Mouse (Mus musculus) Patski (cell line): Measurements from ENCODE around the gene Cyp2e1. TPM values are rescaled to one million over a fixed set of nuclear protein-coding genes. Genes with fewer than 3 reads are reported as not detected.

Source experiments
- ATAC-seq: fragments of 100-300 bp; one replicate; pipeline ENCODE4 v1.8.0; 2021
- CTCF ChIA-PET: fragments of 350-600 bp; sonication (Branson Sonifier 250); formaldehyde crosslinking; loops from one replicate; lab custom pipeline; 2022; ENCODE audit warnings: inconsistent platforms; lab: Charles Lee
- POLR2A ChIA-PET: fragments of 350-600 bp; sonication (Branson Sonifier 250); formaldehyde crosslinking; loops from one replicate; lab custom pipeline; 2022; ENCODE audit warnings: antibody characterized with exemption, inconsistent platforms; lab: Charles Lee
- DNase-seq: peaks from one replicate; pipeline ENCODE4 v3.0.0-alpha.2; 2011; ENCODE audit warnings: low read depth, low spot score
- H3K27me3 ChIP-seq: fragments of 371-371 bp; one replicate; pipeline ENCODE4 v1.5.1; 2021
- CTCF ChIP-seq: fragments of 100-300 bp; IDR thresholded peaks from one replicate; pipeline ENCODE4 v1.5.1; 2021
- in situ Hi-C: fragments of 300-500 bp; cut with MboI; formaldehyde crosslinking; loops from 3 replicates; pipeline ENCODE4 v1.11.1; 2018; ENCODE audit warnings: low pct_unique_long_range_greater_than_20kb, mixed read lengths
- polyA plus RNA-seq: library from polyadenylated mRNA; unstranded; gene quantifications from one replicate; pipeline ENCODE4 v1.2.3, GENCODE M21; 2021

Cyp2e1 gene
- polyA plus RNA-seq: not detected

- POLR2A ChIA-PET: no interaction called here
- ATAC-seq (no peak), DNase-seq (no peak)
- CTCF ChIA-PET: no interaction called here
- peaks cover 4% of the 10 kb centered on the region for H3K27me3 ChIP-seq
- in situ Hi-C loops: no loop called here
- no peak for TF ChIP-seq CTCF
Measured at GRCm38 (mm10) chr7:140763447-140764020, at the start of gene Cyp2e1. Gene Cyp2e1, plus strand, starts transcription at chr7:140763739.

DNA sequence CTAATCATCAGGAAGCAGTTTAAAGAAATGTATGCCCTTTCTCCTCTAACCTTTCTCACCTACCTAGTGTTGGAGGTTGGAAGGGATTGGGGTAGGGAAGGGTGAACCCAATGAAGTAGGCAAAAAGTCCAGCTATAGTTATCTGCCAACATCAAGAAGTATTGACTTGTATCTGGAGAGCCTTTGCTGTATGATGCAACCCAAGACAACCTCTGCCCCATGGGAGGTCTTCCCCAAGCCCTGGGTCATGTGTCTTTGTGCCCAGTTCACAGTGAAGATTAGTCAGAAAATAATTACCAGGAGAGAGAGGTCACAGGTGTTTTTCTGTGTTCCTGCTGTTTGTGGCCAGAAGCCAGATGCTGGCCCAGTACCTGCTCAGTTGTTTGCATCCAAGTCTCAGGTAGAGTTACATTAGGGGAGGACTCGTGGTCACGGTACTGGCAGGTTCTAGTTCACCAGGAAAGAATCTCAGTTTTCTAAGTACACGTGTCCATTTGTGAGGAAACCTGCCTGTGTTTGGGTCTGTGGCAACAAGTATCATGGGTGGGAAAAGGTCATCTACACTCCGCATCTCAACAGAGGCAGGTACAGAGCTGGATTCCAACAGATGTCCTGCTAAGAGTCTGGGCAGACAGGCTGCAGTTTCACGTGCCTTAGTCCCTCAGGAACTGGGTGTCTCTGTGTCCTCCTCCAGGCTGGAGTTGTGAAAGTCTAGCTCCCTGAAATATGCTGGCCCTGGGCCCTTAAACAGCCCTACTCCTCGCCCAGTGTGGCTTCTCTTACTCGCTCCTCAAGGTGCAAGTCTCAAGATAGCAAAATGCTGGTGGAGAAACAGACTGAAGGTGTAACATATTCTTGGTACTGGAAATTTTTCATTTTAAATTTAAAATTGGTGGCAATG lies 46.1 kb upstream of the Cyp2e1 start:
- no peak for TF ChIP-seq CTCF
- ATAC-seq (no peak), DNase-seq (no peak)
- in situ Hi-C loops: no loop called here
- H3K27me3 ChIP-seq: no peaks in the 10 kb centered on the region
- POLR2A ChIA-PET: no interaction called here
- CTCF ChIA-PET: no interaction called here

GRCm38 (mm10) chr7:140721095-140721494 lies 42.4 kb upstream of the Cyp2e1 start:
- TF ChIP-seq CTCF: no peak

GRCm38 (mm10) chr7:140725558-140725957 lies 38.0 kb upstream of the Cyp2e1 start:
- peaks cover 11% of the 10 kb centered on the region for H3K27me3 ChIP-seq
- ChIA-PET CTCF (no interaction called here), POLR2A (no interaction called here)
- TF ChIP-seq CTCF: no peak
- in situ Hi-C loops: no loop called here
- DNase-seq (no peak), ATAC-seq (no peak)

More at GRCm38 (mm10) chr7:140721095-140721494, 42.4 kb upstream of the Cyp2e1 start:
- peaks cover 11% of the 10 kb centered on the region for H3K27me3 ChIP-seq
- ATAC-seq (no peak), DNase-seq (no peak)
- in situ Hi-C loops: no loop called here
- POLR2A ChIA-PET: no interaction called here
- CTCF ChIA-PET: no interaction called here

DNA sequence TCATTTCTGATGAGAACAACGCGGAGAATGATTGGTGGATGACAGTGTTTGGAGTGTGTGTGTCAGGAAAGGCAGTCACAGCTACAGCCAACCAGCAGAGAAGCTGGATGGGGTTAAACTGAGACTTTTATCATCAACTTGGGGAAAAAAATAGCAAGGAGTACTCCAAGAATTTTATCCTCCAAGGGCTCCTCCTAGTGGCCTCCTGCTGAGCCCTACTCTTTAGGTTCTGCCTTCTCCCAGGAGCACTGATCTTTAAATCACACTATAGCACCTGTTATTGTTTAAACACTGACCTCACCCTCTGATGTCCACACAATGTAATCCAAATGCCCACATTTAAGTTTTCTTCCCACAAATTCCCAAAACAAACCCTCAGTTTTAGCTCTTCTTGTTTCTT lies 30.4 kb upstream of the Cyp2e1 start:
- ATAC-seq (no peak), DNase-seq (no peak)
- no peak for TF ChIP-seq CTCF
- POLR2A ChIA-PET: no interaction called here
- peaks cover 10% of the 10 kb centered on the region for H3K27me3 ChIP-seq
- in situ Hi-C loops: no loop called here
- CTCF ChIA-PET: no interaction called here

- ChIA-PET CTCF (no interaction called here), POLR2A (no interaction called here)
- TF ChIP-seq CTCF: no peak
- DNase-seq (no peak), ATAC-seq (no peak)
- peaks cover 10% of the 10 kb centered on the region for H3K27me3 ChIP-seq
- in situ Hi-C loops: no loop called here
Measured at GRCm38 (mm10) chr7:140747402-140747801, 16.1 kb upstream of the Cyp2e1 start.

DNA sequence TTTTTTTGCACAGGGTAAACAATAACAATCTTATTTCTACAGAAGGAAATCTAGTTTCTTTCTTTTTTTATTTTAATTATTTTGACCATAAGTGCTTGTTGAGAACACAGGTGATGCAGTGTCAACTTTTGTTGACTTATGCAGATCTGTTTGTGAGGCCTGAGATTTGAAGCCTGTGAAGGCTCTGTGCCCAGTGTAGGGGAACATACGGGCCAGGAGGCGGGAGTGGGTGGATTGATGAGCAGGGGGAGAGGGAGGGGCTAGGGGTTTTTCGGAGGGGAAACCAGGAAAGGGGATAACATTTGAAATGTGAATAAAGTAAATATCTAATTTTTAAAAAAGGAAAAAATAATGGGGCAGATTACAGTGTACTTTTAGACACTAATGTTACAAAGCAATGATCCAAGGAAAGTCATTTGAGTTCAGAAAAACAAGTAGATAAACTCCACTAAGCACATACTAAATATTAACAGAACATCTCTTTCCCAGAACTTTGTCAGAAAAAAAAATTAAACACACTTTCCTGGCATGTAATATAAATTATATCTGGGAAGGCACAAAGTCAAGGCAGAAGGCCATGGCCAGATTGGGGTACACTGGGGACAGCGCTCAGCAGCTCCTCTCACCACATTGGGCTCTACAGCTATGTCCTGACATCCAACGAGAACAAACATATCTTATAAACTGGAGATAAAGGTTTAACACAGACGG lies 15.3 kb upstream of the Cyp2e1 start:
- POLR2A ChIA-PET: no interaction called here
- CTCF ChIA-PET: no interaction called here
- no peak for TF ChIP-seq CTCF
- no peak for ATAC-seq
- DNase-seq: no peak
- peaks cover 7% of the 10 kb centered on the region for H3K27me3 ChIP-seq
- in situ Hi-C loops: no loop called here

- ChIA-PET POLR2A (no interaction called here), CTCF (no interaction called here)
- in situ Hi-C loops: no loop called here
- peaks cover 3% of the 10 kb centered on the region for H3K27me3 ChIP-seq
- DNase-seq: no peak
- no peak for ATAC-seq
- TF ChIP-seq CTCF: no peak
Measured at GRCm38 (mm10) chr7:140748827-140749160, 14.7 kb upstream of the Cyp2e1 start.

DNA sequence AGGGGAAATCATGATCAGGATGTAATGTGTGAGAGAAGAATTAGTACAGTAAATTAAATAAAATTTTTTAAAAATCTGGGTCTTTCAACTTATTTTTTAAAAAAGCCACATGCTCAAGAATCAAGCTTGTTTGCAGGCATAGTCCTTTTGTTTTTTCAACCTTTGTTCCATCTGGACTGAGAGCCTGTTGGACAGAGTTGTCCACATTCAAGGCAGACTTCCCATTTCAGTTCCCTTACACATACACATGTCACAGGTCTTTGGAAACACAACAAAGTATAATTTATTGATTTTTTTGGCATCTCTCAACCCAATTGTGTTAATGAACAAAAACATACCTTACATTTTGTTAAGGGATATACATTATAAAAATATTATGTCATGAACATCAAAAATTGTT lies 9.0 kb upstream of the Cyp2e1 start:
- no peak for TF ChIP-seq CTCF
- DNase-seq (no peak), ATAC-seq (no peak)
- H3K27me3 ChIP-seq: peaks cover 2% of the 10 kb centered on the region
- CTCF ChIA-PET: no interaction called here
- in situ Hi-C loops: no loop called here
- POLR2A ChIA-PET: no interaction called here

DNA sequence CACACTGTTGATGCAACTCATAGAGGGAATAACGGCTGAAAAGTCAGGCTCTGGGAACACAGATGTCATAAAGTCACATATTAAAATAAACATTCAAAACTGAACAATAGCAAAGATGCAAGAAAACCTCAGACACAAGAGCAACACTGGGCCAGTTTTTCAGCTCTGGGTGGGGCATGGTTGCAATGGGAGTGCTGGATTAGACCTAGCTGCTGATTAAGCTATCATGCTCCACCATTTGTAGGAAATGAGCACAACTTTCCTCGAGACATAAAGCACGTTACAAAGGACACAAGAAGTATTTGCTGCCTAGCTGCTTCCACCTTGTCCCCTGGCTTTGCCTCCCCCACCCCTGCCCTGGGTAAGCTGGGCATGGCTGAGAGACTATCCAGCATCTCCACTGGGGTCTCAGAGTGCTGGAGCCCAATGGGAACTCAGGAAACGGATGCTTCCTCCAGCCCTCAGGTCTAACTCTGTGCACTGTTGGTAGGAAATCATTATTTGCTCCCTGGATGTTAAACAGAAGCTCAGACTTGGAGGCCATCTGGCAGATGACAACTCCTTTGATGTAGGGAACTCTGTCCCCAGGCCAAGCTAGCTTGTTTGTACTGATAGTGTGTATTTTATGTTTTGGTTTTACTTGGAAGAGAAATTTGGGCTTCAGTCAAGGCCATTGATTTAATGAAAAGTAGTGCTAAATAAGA lies 7.2 kb upstream of the Cyp2e1 start:
- no peak for ATAC-seq

More for the DNA sequence above, 7.2 kb upstream of the Cyp2e1 start:
- ChIA-PET POLR2A (no interaction called here), CTCF (no interaction called here)
- TF ChIP-seq CTCF: no peak
- peaks cover 2% of the 10 kb centered on the region for H3K27me3 ChIP-seq
- in situ Hi-C loops: no loop called here
- no peak for DNase-seq
